Mouse (Mus musculus) frontal cortex, adult (tissue): ENCODE data around the gene AC134908.4.

Source experiments
- ATAC-seq: cut with Nextera tagmentation; 2 replicates; pipeline ENCODE4 v1.9.2; 2017; ENCODE audit warnings: mild to moderate bottlenecking, moderate library complexity, mixed read lengths; ENCODE audit not compliant: low TSS enrichment

AC134908.4 gene

DNA sequence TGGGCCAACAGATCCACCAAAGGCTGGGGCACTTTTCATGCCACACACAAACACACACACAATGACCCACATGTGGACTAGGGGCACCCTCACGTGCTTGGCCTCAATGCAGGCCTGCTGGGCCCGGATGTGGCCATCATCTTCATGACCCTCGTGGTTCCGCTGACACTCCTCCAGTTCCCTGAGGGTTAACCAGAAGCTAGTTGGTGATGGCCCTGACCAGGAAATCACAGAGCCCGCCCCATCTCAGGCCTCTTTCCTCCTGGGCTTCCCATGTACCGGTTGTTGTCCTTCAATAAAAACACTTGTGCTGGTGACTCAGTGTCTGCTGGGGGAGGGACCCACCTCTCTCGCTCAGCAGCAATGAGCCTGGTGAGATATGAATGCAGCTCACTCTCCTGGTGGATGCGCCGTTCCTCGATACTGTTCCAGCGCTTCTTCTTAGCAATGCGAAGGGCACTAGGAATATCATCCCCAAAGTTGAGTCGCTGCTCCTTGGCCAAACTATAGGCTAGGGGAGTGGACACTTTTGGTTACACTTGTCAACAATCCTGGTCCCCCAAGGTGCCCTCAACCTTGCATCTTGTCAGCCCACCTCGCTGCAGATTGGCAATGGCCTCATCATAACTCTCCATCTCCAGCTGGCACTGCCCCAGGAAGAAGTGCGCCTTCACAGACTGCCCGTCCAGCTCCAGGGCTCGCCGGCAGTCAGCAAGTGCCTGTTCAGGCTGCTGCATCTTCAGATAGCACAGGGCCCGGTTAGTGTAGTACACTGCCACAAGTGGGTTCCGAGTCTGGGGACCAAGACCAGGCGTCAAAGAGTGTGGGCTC lies 36.2 kb upstream of the AC134908.4 start:
- no peak for ATAC-seq

- no peak for ATAC-seq
Measured at GRCm38 (mm10) chr17:25830806-25831431, 35.5 kb upstream of the AC134908.4 start.

DNA sequence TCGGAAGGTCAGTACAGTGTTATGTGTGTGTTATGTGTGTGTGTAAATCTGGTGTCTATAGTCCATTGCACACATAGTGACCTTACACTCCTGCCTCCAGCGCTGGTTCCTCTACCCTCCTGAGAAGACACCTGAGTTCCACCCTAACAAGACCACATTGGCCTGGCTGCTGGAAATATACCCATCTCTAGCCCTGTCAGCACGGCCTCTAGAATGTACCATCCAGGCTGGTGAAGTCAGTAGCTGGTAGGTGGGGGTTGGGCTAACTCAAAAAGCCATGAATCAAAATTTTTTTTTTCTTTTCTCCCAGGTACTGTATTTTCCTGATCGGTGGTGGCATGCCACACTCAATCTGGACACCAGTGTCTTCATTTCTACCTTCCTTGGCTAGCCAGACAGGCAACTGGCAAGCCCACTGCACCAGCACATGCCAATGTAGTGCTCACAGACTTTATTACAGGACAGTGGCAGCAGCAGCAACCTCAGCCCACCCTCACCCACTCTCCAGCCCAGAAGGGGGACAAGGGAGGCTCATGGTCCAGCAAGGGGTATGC lies 34.8 kb upstream of the AC134908.4 start:
- ATAC-seq = no peak

- ATAC-seq = no peak
Measured at GRCm38 (mm10) chr17:25829558-25830017, 34.1 kb upstream of the AC134908.4 start.

GRCm38 (mm10) chr17:25828712-25829557 lies 33.5 kb upstream of the AC134908.4 start, which contains the start of gene Jmjd8:
TSS of gene Jmjd8 (plus strand) at chr17:25828867.
- ATAC-seq = peak; percentile 48

- ATAC-seq = no peak
Measured at GRCm38 (mm10) chr17:25828223-25828594, 32.8 kb upstream of the AC134908.4 start.

GRCm38 (mm10) chr17:25827546-25828222 lies 32.2 kb upstream of the AC134908.4 start:
- no peak for ATAC-seq

- no peak for ATAC-seq
Measured at GRCm38 (mm10) chr17:25827011-25827410, 31.6 kb upstream of the AC134908.4 start.

DNA sequence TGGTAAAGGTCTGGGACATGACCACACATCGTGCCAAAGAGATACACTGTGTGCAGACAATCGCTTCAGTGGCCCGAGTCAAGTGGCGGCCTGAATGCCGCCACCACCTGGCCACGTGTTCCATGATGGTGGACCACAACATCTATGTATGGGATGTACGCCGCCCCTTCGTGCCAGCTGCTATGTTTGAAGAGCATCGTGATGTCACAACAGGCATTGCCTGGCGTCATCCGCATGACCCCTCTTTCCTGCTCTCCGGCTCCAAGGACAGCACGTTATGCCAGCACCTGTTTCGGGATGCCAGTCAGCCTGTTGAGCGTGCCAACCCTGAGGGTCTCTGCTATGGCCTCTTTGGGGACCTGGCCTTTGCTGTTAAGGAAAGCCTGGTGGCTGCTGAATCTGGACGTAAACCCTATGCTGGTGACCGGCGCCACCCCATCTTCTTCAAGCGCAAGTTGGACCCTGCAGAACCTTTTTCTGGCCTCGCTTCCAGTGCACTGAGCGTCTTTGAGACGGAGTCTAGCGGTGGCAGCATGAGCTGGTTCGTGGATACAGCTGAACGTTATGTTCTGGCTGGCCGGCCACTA lies 30.6 kb upstream of the AC134908.4 start:
- no peak for ATAC-seq

DNA sequence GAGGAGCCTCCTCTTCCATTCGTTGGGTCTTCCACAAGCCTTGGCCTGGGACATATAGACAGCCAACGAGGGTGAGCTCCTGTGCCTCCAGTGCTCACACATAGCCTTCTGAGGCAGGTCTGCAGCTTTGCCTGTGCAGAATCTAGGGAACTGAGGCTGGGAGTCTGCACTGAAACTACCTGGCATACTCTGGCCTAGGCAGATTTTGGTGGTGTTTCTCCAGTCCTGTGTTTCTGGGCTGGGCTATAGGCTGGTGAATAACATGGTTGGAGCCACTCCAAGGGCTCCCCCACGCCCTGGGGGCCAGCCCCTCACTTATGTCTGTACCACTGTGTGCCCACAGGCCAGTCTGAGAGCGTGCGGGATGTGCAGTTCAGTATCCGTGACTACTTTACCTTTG lies 29.9 kb upstream of the AC134908.4 start:
- no peak for ATAC-seq

DNA sequence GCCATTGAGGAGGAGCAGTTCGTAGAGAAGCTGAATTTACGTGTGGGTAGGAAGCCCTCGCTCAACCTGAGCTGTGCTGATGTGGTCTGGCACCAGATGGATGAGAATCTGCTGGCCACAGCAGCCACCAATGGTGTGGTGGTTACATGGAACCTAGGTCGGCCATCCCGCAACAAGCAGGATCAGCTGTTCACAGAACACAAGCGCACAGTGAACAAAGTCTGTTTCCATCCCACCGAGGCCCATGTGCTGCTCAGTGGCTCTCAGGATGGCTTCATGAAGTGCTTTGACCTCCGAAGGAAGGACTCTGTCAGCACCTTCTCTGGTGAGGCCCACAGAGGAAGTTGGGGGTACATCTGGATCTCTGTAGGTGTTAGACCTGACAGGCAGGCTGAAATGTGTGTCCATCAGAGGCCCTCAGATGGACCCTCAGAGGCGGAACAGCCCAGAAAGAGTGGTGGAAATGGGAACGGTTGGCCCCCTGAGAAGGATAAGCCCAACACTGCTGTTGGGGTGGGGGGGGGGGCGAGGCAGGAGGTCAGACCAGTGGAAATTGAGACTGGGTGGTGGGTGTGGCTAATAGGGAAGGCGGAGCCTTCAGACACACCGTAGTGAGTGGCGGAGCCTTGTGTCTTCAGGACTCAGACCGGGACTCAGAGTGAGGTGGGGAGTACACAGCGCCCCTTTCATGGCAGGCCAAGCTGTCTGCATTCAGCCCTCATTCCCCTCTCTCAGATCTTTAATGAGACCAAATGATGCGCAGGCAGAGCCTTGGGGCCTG lies 29.1 kb upstream of the AC134908.4 start:
- ATAC-seq = no peak

- peak; percentile 88 for ATAC-seq
Measured at GRCm38 (mm10) chr17:25823452-25823851, 28.0 kb upstream of the AC134908.4 start, which contains the start of gene Wdr24. TSS of gene Wdr24 (plus strand) at chr17:25823627.

DNA sequence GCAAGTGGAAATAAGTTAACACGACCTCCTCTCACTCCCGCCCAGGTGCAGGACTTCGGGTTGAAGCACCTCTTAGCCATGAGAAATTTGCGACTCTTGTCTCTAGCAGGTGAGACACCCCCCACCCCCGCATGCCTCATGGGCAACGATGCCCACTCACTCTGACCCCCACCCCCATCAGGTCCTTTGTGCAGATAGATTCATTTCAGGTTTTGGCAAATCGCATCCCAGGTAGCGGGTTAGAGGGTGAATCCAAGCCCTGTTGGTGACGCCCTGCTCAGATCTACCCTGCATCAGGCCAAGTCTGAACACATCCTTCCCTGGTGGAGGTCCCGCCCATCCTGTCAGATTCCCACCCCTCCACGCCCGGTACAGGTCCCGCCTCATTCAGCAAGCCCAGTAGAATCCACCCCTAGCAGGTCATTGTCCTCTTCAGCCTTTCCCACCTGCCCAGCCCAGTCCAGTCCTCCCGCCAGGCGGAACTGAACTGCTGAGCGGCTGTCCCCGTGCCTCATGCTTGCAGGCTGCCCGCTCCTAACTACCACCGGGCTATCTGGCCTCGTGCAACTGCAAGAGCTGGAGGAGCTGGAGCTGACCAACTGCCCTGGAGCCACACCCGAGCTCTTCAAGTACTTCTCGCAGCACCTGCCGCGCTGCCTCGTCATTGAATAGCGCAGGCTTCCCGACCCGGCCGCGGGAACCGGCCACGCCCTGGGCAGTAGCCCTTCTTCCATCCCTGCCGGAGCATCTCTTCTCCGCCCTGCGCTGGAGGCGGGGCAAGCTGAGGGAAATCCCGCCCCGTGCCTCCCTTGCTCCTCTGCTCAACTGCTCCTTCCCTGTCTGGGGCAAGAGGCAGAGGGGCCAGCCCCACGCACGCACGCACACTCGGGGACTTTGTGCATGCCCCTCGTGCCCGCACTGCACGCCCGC lies 23.7 kb upstream of the AC134908.4 start:
- ATAC-seq = no peak

DNA sequence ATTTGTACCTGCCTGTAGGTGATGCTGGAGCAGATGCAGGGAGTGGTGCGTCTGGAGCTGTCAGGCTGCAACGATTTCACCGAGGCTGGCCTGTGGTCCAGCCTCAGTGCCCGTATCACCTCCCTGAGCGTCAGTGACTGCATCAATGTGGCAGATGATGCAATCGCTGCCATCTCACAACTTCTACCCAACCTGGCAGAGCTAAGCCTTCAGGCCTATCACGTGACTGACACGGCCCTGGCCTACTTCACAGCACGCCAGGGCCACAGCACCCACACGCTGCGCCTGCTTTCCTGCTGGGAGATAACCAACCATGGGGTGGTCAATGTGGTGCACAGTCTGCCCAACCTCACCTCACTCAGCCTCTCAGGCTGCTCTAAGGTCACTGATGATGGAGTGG lies 22.2 kb upstream of the AC134908.4 start:
- no peak for ATAC-seq

DNA sequence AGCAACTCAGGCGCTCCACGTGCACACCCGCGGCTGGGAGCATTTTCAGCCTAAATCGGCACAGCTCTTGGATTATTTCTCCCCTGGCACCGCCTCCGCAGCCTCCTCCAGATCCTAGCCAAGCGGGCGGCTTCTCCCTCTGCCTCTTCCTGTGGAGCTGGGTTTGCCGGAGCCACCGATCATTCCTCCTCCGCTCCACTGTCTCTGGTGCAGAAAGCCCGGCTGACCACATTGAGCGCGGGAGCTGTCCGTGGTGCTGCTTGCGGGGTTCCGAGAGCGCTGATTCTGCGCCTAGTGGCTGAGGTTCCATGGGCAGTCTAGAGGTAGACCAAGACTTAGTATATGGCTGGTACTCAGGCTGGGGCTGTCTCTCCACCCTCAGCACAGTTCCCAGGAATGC lies 18.0 kb upstream of the AC134908.4 start:
- ATAC-seq = peak; percentile 75

DNA sequence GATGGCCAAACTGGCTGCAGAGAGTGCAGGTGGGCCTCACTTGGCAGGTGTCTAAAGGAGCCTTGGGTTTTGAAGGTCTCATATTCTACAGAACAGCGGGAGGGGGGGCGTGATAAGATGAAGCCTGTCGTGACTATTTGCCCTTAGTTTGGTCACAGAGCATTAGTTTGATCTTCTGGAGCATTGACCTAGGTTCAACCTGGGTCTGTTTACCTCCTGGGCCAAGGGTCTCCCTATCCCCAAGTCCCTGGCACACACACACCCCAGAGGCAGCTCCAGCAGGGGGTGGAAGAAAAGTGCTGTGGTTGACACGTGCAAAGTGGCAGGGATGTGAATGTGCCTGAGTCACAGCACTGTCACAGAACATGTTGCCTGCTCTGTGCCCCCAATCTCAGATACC lies 15.4 kb upstream of the AC134908.4 start:
- ATAC-seq = no peak

- ATAC-seq = peak; percentile 14; the same call in 1 of the 2 replicates
Measured at GRCm38 (mm10) chr17:25809606-25810340, 14.3 kb upstream of the AC134908.4 start.
